Mouse (Mus musculus) megakaryocyte, embryonic 14.5 days (primary cell): ENCODE results near the gene Bcl9l. TPM values are rescaled to one million over a fixed set of nuclear protein-coding genes. Genes with fewer than 3 reads are reported as not detected.

ENCODE experiments used
- H3K27me3 ChIP-seq: replicated peaks from 2 replicates; pipeline ENCODE3; 2012; ENCODE audit warnings: inconsistent platforms
- H3K36me3 ChIP-seq: replicated peaks from 2 replicates; pipeline ENCODE3; 2012; ENCODE audit warnings: low read length, inconsistent platforms, mixed read lengths
- H3K4me1 ChIP-seq: 2 replicates; pipeline ENCODE4 v1.6.1; 2012; ENCODE audit warnings: inconsistent platforms
- H3K4me3 ChIP-seq: replicated peaks from 2 replicates; pipeline ENCODE3; 2012; ENCODE audit warnings: moderate library complexity, mild to moderate bottlenecking, inconsistent platforms
- H3K9me3 ChIP-seq: 2 replicates; pipeline ENCODE4 v1.6.1; 2012; ENCODE audit warnings: inconsistent platforms
- FLI1 ChIP-seq: IDR thresholded peaks from 2 replicates; pipeline ENCODE4 v1.6.1; 2012; ENCODE audit warnings: low read length, inconsistent platforms, mixed read lengths
- GATA1 ChIP-seq: IDR thresholded peaks from 3 replicates; pipeline ENCODE4 v1.6.1; 2012; ENCODE audit warnings: mixed read lengths, low read length, inconsistent platforms, borderline replicate concordance
- polyA plus RNA-seq: library from polyadenylated mRNA; stranded (reverse); fragments of >175 nt; gene quantifications from 2 replicates; pipeline ENCODE4 v1.2.3, GENCODE M21; 2012; ENCODE audit warnings: low replicate concordance; ENCODE audit not compliant: insufficient read depth

The Bcl9l gene
- polyA plus RNA-seq, 1 experiment, result 11.6 TPM

GRCm38 (mm10) chr9:44523686-44524085 lies 41.1 kb downstream of the Bcl9l start:
- H3K4me3 ChIP-seq, result no peak overlapping the region
- TF ChIP-seq FLI1, result no peak
- no peak for TF ChIP-seq GATA1
- no peaks in the 10 kb centered on the region for H3K36me3 ChIP-seq
- H3K9me3 ChIP-seq, result no peaks in the 10 kb centered on the region
- H3K27me3 ChIP-seq, result no peaks in the 10 kb centered on the region
- peaks cover 79% of the 10 kb centered on the region for H3K4me1 ChIP-seq

- H3K36me3 ChIP-seq, result no peaks in the 10 kb centered on the region
- TF ChIP-seq GATA1 (no peak), FLI1 (no peak)
- peak overlapping the region; percentile 23 for H3K4me3 ChIP-seq
- H3K4me1 ChIP-seq, result peaks cover 82% of the 10 kb centered on the region
- H3K27me3 ChIP-seq, result no peaks in the 10 kb centered on the region
- H3K9me3 ChIP-seq, result no peaks in the 10 kb centered on the region
Observed at GRCm38 (mm10) chr9:44524235-44524826, 41.7 kb downstream of the Bcl9l start.

- no peaks in the 10 kb centered on the region for H3K27me3 ChIP-seq
- no peak overlapping the region for H3K4me3 ChIP-seq
- H3K4me1 ChIP-seq, result peaks cover 83% of the 10 kb centered on the region
- no peaks in the 10 kb centered on the region for H3K9me3 ChIP-seq
- no peaks in the 10 kb centered on the region for H3K36me3 ChIP-seq
- TF ChIP-seq GATA1 (no peak), FLI1 (no peak)
Observed at GRCm38 (mm10) chr9:44525001-44525400, 42.4 kb downstream of the Bcl9l start.

GRCm38 (mm10) chr9:44525589-44525988 lies 43.0 kb downstream of the Bcl9l start:
- H3K4me3 ChIP-seq, result peak overlapping the region; percentile 55
- H3K9me3 ChIP-seq, result no peaks in the 10 kb centered on the region
- peaks cover 81% of the 10 kb centered on the region for H3K4me1 ChIP-seq
- no peaks in the 10 kb centered on the region for H3K27me3 ChIP-seq
- no peaks in the 10 kb centered on the region for H3K36me3 ChIP-seq
- TF ChIP-seq GATA1, result no peak
- no peak for TF ChIP-seq FLI1

DNA sequence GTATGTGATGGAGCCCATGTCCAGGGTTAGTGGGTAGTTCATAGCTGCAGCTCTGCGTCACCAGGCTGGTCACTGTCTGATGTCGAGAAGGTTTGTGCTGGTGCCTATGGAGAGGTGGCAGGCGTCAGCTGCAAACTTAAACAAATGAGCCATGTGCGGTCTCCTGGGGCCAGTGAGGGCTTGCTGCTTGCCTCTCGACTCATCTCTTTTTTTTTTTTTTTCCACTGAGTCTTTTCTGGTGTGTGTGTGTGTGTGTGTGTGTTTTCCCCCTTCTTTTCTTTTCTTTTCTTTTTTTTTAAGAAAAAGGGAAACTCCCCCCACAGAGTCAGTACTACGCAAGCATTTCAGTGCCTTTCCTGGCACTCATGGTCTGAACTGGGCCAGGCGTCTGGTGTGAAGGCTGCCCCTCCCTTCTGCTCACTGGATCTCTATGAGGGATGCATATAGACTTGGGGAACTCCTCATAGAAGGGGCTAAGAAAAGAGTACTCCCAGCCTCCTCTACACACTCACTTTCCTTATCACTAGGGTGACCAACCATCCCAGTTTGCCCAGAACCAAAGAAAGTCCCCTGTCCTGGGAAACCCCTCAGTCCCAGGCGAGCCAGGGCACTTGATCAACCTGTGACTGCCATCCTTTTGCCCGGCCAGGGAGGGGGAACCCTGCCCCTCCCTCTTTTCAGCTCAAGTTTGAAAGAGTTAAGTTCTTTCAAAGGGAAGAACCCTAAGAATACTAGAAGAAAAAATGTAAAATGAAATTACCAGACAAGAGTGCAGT lies 43.9 kb downstream of the Bcl9l start:
- peaks cover 80% of the 10 kb centered on the region for H3K4me1 ChIP-seq
- H3K4me3 ChIP-seq, result peak overlapping the region; percentile 31
- no peaks in the 10 kb centered on the region for H3K27me3 ChIP-seq
- TF ChIP-seq FLI1 (no peak), GATA1 (no peak)
- H3K36me3 ChIP-seq, result peaks cover 2% of the 10 kb centered on the region
- H3K9me3 ChIP-seq, result peaks cover 2% of the 10 kb centered on the region

DNA sequence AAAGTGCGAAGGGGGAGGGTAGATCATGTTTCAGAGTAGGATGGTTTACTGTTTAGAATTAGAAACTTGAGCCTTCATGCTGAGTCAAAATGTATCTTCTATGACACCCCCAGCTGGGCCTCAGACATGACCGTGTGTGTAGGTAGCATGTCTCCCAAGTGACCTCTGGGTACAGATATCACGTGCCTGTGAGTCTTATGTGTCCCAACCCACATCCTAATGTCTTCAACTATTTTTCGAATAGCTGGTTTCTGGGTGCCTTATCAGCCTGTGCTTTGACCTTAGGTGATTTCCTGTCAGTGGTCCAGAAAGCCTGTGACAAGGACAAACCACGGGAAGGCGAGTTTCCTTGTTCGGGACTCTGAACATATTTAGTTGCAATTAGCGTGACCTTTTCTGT lies 45.7 kb downstream of the Bcl9l start:
- peak overlapping the region; percentile 15 for H3K4me3 ChIP-seq
- peaks cover 86% of the 10 kb centered on the region for H3K4me1 ChIP-seq
- peaks cover 5% of the 10 kb centered on the region for H3K36me3 ChIP-seq
- H3K9me3 ChIP-seq, result peaks cover 5% of the 10 kb centered on the region
- H3K27me3 ChIP-seq, result no peaks in the 10 kb centered on the region
- TF ChIP-seq FLI1 (no peak), GATA1 (no peak)

GRCm38 (mm10) chr9:44532991-44533580 lies 50.5 kb downstream of the Bcl9l start:
- TF ChIP-seq FLI1 (no peak), GATA1 (no peak)
- peaks cover 82% of the 10 kb centered on the region for H3K4me1 ChIP-seq
- peaks cover 5% of the 10 kb centered on the region for H3K36me3 ChIP-seq
- no peak overlapping the region for H3K4me3 ChIP-seq
- peaks cover 5% of the 10 kb centered on the region for H3K9me3 ChIP-seq
- no peaks in the 10 kb centered on the region for H3K27me3 ChIP-seq

GRCm38 (mm10) chr9:44537625-44538301 lies 55.1 kb downstream of the Bcl9l start:
- Histone ChIP-seq H3K36me3 (no peaks in the 10 kb centered on the region), H3K4me1 (peaks cover 92% of the 10 kb centered on the region), H3K4me3 (peak overlapping the region; percentile 91), H3K9me3 (no peaks in the 10 kb centered on the region), H3K27me3 (no peaks in the 10 kb centered on the region)
- TF ChIP-seq GATA1 (no peak), FLI1 (peak; percentile 23; the same call in 1 of the 2 replicates)

GRCm38 (mm10) chr9:44539816-44540421 lies 57.3 kb downstream of the Bcl9l start:
- H3K9me3 ChIP-seq, result no peaks in the 10 kb centered on the region
- no peaks in the 10 kb centered on the region for H3K27me3 ChIP-seq
- peaks cover 76% of the 10 kb centered on the region for H3K4me1 ChIP-seq
- no peaks in the 10 kb centered on the region for H3K36me3 ChIP-seq
- no peak overlapping the region for H3K4me3 ChIP-seq
- TF ChIP-seq FLI1 (no peak), GATA1 (no peak)
